Mouse (Mus musculus) ES-E14 (cell line): ENCODE measurements around the gene Atp6ap1l. TPM values are rescaled to one million over a fixed set of nuclear protein-coding genes. Genes with fewer than 3 reads are reported as not detected.
A peak's percentile ranks its signal among the peaks of the same experiment; 100 is the strongest.

ENCODE experiments used
- DNase-seq: peaks from one replicate; pipeline ENCODE4 v3.0.0-alpha.2; 2013; ENCODE audit warnings: low read depth, low spot score
- H3K27ac ChIP-seq: 2 replicates; pipeline ENCODE4 v1.5.1; 2012; ENCODE audit warnings: low read depth, mild to moderate bottlenecking, low read length, moderate library complexity, mixed read lengths; ENCODE audit not compliant: poor library complexity, insufficient read depth, severe bottlenecking
- H3K36me3 ChIP-seq: 2 replicates; pipeline ENCODE4 v1.6.1; 2012; ENCODE audit warnings: mild to moderate bottlenecking, low read length, moderate library complexity, mixed read lengths; ENCODE audit not compliant: control insufficient read depth, poor library complexity, insufficient read depth, severe bottlenecking
- H3K4me1 ChIP-seq, 2 experiments: fragments of 150-350 bp in 1 of 2; sonication (generic) in 1 of 2; 2 replicates each; pipeline ENCODE4 v1.6.1; 2012; ENCODE audit warnings: low read length in 2 of 2, mild to moderate bottlenecking in 1 of 2, mixed read lengths in 1 of 2; ENCODE audit not compliant: control insufficient read depth in 2 of 2, insufficient read depth in 2 of 2, poor library complexity in 1 of 2
- H3K4me3 ChIP-seq, 2 experiments: fragments of 150-350 bp in 1 of 2; sonication (generic) in 1 of 2; 2 replicates each; pipeline ENCODE4 v1.5.1; 2012; ENCODE audit warnings: low read length in 2 of 2, low read depth in 1 of 2, mild to moderate bottlenecking in 1 of 2, mixed read lengths in 1 of 2; ENCODE audit not compliant: insufficient read depth in 1 of 2, poor library complexity in 1 of 2, severe bottlenecking in 1 of 2
- H3K9ac ChIP-seq: 2 replicates; pipeline ENCODE4 v1.6.1; 2012; ENCODE audit warnings: low read depth, mild to moderate bottlenecking, low read length, mixed read lengths; ENCODE audit not compliant: poor library complexity, insufficient read depth, severe bottlenecking
- H3K9me3 ChIP-seq: fragments of 150-350 bp; sonication (generic); 2 replicates; pipeline ENCODE4 v1.6.1; 2012; ENCODE audit warnings: low read depth, mild to moderate bottlenecking, low read length; ENCODE audit not compliant: control insufficient read depth, insufficient read depth
- CHD2 ChIP-seq: IDR thresholded peaks from 2 replicates; pipeline ENCODE4 v1.6.1; 2014; ENCODE audit warnings: mild to moderate bottlenecking, low read depth, low read length, inconsistent platforms
- HCFC1 ChIP-seq: IDR thresholded peaks from 2 replicates; pipeline ENCODE4 v1.6.1; 2012; ENCODE audit warnings: low read length, inconsistent platforms, borderline replicate concordance; ENCODE audit not compliant: insufficient read depth
- MAFK ChIP-seq: IDR thresholded peaks from 2 replicates; pipeline ENCODE4 v1.6.1; 2014; ENCODE audit warnings: mild to moderate bottlenecking, low read depth, low read length, inconsistent platforms; ENCODE audit not compliant: insufficient read depth
- ZC3H11A ChIP-seq: IDR thresholded peaks from 2 replicates; pipeline ENCODE4 v1.6.1; 2012; ENCODE audit warnings: low read depth, mild to moderate bottlenecking, inconsistent platforms, low read length, borderline replicate concordance
- ZNF384 ChIP-seq: IDR thresholded peaks from 2 replicates; pipeline ENCODE4 v1.6.1; 2012; ENCODE audit warnings: low read depth, low read length, inconsistent platforms
- in situ Hi-C, 2 experiments: fragments of 600-800 bp; cut with MboI; formaldehyde crosslinking; loops; one replicate each; pipeline ENCODE4 v1.15.1; 2025; ENCODE audit warnings: low sequenced_read_pairs in 2 of 2, inconsistent platforms in 1 of 2; ENCODE audit not compliant: unreplicated experiment in 2 of 2
- total RNA-seq: library from RNA; depleted of rRNA; stranded (reverse); fragments of 300-350 nt; gene quantifications from 2 replicates; pipeline ENCODE4 v1.2.3, GENCODE M21; 2012; rRNA removed

Gene Atp6ap1l
- total RNA-seq, 1 experiment: 0.49 TPM

DNA sequence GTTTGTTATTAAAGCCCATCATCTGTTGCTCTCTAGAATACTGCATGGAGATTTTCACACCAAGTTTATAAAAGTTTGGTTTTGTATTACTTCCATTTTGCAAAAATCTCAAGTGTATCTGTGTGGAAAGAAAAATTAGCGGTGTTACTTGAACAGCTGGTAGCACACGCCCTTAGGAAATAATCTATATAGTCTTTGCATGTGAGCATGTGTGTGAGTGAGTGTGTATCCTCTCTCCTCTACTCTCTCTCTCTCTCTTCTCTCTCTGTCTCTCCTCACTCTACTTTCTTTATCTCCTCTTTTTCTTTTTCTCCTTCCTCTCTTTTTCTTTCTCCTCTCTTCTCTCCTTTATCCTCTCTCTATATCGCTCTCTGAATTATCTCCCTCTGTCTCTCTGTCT, 61.7 kb downstream of the Atp6ap1l start:
- no peak overlapping the region for H3K27ac ChIP-seq
- no peaks in the 10 kb centered on the region for H3K9me3 ChIP-seq
- TF ChIP-seq CHD2 (no peak), MAFK (no peak), HCFC1 (no peak), ZNF384 (no peak), ZC3H11A (no peak)
- H3K9ac ChIP-seq: no peak overlapping the region
- in situ Hi-C loops: no loop called here
- H3K4me3 ChIP-seq: no peak overlapping the region
- DNase-seq: no peak
- H3K4me1 ChIP-seq: no peaks in the 10 kb centered on the region
- no peaks in the 10 kb centered on the region for H3K36me3 ChIP-seq

DNA sequence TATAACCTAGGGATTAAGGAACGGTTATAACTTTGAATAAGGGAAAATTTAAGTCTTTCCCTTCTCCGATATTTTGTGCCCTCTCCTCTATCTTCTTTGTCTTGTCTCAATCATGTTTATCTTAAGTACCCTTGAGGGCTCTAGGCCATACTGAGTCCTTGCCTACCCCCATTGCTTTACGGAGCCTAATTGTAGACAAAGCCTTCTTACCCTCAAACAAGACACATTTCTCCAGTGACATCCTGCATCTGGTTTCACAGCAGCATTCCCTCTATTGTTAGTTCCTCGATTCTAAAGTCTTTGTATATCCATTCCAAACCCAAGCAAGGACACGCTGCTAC, 64.0 kb downstream of the Atp6ap1l start:
- no peaks in the 10 kb centered on the region for H3K36me3 ChIP-seq
- no peak overlapping the region for H3K9ac ChIP-seq
- DNase-seq: no peak
- no peak overlapping the region for H3K27ac ChIP-seq
- no peaks in the 10 kb centered on the region for H3K9me3 ChIP-seq
- H3K4me3 ChIP-seq: no peak overlapping the region
- TF ChIP-seq HCFC1 (no peak), MAFK (no peak), ZNF384 (no peak), CHD2 (no peak), ZC3H11A (no peak)
- H3K4me1 ChIP-seq: no peaks in the 10 kb centered on the region
- in situ Hi-C loops: no loop called here

DNA sequence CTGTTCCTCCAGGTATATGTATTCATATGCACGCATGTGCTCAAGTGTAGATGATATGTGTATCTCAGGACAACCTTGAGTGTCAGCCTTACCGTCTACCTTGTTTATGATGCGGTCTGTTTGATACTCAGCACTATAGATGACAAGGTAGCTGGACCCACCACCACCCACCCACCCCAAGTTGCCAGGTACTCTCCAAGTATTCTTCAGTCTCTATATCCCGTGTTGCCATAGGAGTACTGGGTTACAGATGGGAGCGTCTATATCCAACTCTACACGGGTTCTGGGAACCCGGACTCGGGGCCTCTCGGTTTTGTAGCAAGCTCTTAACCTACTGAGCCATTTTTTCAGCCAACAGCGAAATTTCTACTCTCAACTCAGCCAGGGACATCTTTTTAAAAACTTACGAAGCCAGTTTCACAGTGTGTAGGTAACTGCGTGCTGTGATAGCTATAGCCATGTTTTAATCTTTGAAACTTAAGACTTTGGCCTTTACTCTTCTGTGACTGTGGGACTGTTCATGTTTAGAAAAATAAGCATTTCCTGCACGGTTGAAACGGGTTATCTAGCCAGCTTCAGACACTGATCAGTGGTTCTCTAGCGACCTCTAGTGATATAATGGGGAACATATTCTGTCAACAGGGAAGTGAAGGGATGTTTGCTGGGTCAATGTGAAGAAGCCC, 64.5 kb downstream of the Atp6ap1l start:
- in situ Hi-C loops: no loop called here
- H3K27ac ChIP-seq: no peak overlapping the region

DNA sequence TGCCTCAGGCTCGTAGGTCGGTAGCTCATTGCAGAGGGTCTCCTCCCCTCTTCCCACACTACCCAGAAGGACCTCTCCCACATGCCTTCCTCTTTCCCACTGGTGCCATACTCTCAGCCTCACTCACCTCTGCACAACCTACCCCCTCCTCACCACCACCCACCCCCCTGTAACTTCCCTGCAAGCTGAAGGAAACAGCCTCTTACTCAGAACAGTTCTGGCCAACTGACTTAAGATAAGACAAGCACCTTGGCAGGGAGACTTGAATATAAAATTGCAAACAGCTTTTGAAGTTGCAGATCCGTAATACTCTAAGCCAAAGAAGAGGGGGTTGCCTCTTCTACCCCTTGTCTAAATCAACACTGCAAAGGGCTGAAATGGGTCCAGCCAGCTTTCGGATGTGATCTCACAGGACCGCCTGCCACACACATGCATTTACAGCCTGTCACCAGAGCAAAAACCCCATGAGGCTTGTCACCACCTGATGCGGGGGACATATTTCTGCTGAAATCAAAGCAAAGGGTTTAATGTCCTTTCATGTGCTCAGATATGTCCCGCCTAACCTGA, 71.4 kb downstream of the Atp6ap1l start:
- Histone ChIP-seq H3K4me1 (no peaks in the 10 kb centered on the region), H3K4me3 (no peak overlapping the region), H3K36me3 (no peaks in the 10 kb centered on the region), H3K9ac (no peak overlapping the region), H3K9me3 (no peaks in the 10 kb centered on the region), H3K27ac (no peak overlapping the region)
- no peak for DNase-seq
- in situ Hi-C loops: no loop called here
- no peak for TF ChIP-seq ZC3H11A
- no peak for TF ChIP-seq ZNF384
- TF ChIP-seq MAFK: no peak
- TF ChIP-seq HCFC1: no peak
- TF ChIP-seq CHD2: no peak

More for the DNA sequence above, 64.5 kb downstream of the Atp6ap1l start:
- no peaks in the 10 kb centered on the region for H3K36me3 ChIP-seq
- peak; percentile 62 for DNase-seq
- H3K9me3 ChIP-seq: no peaks in the 10 kb centered on the region
- H3K4me1 ChIP-seq: no peaks in the 10 kb centered on the region
- TF ChIP-seq MAFK (no peak), ZC3H11A (peak; percentile 96), CHD2 (no peak), ZNF384 (peak; percentile 59), HCFC1 (no peak)
- H3K4me3 ChIP-seq: no peak overlapping the region
- no peak overlapping the region for H3K9ac ChIP-seq

Other genes starting within 250 kb of the Atp6ap1l start
- 1,480 and 1,858 TPM in 2 replicates for gene Rps23, start 17.6 kb upstream of the Atp6ap1l start, total RNA-seq